Mouse (Mus musculus): Measurements from ENCODE around the gene Itga1.

DNA sequence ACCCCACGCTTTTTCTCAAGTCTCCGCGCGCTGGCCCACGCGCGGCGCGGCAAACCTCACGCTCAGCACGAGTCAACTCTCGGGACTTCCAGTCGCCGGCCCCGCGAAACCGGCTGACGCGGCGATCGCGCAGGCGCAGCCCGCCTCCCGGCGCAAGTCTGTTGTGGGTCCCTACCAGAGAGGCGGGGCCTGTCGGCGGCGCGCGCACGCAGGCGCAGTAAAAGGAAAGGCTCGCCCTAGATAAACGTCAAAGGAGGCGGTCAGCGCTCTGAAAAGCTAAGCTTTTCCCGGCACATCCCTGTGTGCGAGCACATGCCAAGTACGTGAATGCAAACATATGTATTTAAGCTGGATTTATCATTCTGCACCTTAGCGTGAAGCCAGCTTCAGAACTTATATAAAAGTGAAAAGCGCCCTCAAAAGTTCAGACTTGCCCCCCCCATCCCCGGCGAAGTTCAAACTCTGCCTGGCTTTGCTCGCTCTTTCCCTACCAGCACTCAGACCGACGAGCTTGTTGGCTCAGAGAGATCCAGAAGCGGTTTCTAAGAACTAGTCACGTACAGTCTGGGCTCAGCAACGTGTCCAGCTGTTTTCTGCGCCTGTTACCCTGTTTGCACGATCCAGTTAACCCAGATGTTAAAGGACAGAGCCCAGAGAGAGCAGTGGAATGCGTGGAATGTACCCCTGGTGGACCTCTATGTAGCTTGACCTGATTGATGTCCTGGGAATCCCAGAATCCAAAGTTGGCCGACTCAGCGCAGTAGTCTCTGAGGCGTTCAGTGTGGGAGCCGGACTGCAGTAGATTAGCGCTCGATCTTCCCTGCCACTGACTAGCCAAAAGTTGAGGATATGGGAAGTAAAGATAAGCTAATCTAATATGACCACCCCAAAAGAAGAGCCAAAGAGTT lies 11.4 kb downstream of the Itga1 start, which contains the start of gene Pelo:
- TF ChIP-seq POLR2A (IDR thresholded peaks at IDR 0.05; ENCODE audit: control insufficient read depth, low read depth, low read length), result peak; percentile 72
- no peak for TF ChIP-seq CTCF (IDR thresholded peaks at IDR 0.05; ENCODE audit: control insufficient read depth, insufficient read depth, insufficient replicate concordance, low read depth, low read length)

Measured in testis, adult 2 months (tissue).